Mouse (Mus musculus) neutrophil, adult 59 days (primary cell): ENCODE results near the gene Rab33b. TPM values are rescaled to one million over a fixed set of nuclear protein-coding genes. Genes with fewer than 3 reads are reported as not detected.

Experiments used
- total RNA-seq, 2 experiments: library from RNA; stranded (reverse); gene quantifications; 1 replicate in 1 of 2; 2 replicates in 1 of 2; pipeline ENCODE4 v1.2.4; 2023

Gene Rab33b
- total RNA-seq = 10 to 100 TPM; 23.6 to 28.1 TPM

DNA sequence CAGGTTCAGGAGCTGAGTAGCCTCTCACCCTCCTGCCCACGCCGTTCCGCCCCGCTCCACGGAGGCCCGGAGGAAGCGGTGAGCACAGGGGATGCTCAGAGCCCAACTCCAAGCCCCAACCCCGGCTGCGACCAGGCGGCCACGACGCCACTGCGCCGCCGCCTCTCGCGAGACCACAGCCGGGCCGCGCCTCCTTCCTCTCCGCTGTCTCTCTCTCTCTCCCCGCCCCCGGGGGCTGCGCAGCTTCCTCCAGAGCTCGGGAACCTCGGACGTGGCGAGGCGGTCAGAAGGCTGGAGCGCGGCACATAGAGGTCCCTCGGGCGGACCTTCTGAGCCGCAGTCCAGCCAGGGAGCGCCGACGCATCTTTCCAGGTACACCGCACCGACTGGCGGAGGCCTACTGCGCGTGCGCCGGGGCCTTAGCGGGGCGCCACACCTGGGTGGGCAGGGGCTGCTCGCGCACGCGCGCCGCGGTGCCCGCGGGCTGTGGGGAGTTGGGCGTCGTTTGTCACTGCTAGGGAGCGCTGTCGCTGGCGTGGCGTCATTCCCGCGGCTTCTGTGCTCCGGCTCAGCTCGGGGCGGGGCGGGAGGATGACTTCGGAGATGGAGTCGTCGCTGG is at the start of gene Rab33b:
TSS of gene Rab33b (plus strand) at position 180 of the 619 bp plus-strand sequence.

Other genes starting within 250 kb of the Rab33b start
- gene Elf2, start 143.3 kb upstream of the Rab33b start, total RNA-seq = 10 to 100 TPM; 80.6 to 83.8 TPM
- gene Mgarp, start 87.2 kb upstream of the Rab33b start, total RNA-seq = not detected
- gene Ndufc1, start 74.9 kb upstream of the Rab33b start, total RNA-seq = 10 to 100 TPM; 56.3 to 67.2 TPM
- gene Naa15, start 68.8 kb upstream of the Rab33b start, total RNA-seq = 10 to 100 TPM; 31.2 to 41.8 TPM
- 10 to 100 TPM; 42.7 to 48.2 TPM for gene Setd7, start 77.0 kb downstream of the Rab33b start, total RNA-seq
- gene Mgst2, start 176.4 kb downstream of the Rab33b start, total RNA-seq = 100 to 1,000 TPM; 154 to 196 TPM